Mouse (Mus musculus): ENCODE measurements at regions not wholly inside any gene's neighbourhood (a gene's known extent, or its start where the extent isn't known, plus 50 kb on each side); places are given as distances from the start of the nearest gene placed in this dataset.

DNA sequence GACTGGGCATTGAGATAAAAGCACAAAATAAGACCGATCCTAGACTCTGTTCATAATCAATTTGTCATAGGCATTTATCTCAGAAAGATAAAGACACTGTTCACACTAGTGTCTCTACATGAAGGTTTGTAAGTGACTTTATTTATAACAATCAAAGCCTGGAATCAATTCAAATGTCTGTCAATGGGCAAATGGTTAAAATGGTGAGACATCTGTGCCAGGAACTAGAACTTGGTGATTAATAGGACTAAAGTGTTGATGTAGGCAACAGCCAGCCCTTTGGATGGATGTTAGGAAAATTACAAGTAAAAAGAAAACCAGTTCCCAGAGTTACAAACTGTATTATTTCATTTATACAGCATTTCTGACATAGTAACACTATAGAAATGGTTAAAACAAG is 315.9 kb downstream of the Gm9195 start:
- Histone ChIP-seq H3K36me3 (ENCODE audit: control insufficient read depth, insufficient read depth, low read length) (no peaks in the 10 kb centered on the region), H3K9me3 (ENCODE audit: control insufficient read depth, low read length) (no peaks in the 10 kb centered on the region), H3K4me2 (ENCODE audit: low read length) (no peak overlapping the region), H3K9ac (ENCODE audit: low read depth, low read length) (no peak overlapping the region), H3K4me1 (ENCODE audit: control insufficient read depth, insufficient read depth, low read depth, low read length) (no peaks in the 10 kb centered on the region), H3K27me3 (replicated peaks; ENCODE audit: control insufficient read depth, insufficient read depth, low read length) (no peaks in the 10 kb centered on the region), H3K4me3 (ENCODE audit: low read length) (no peak overlapping the region), H3K27ac (ENCODE audit: low read depth, low read length) (no peak overlapping the region)
- ATAC-seq: no peak
- WGBS: 58% methylated on average over 1 of the region's 1 CpGs

DNA sequence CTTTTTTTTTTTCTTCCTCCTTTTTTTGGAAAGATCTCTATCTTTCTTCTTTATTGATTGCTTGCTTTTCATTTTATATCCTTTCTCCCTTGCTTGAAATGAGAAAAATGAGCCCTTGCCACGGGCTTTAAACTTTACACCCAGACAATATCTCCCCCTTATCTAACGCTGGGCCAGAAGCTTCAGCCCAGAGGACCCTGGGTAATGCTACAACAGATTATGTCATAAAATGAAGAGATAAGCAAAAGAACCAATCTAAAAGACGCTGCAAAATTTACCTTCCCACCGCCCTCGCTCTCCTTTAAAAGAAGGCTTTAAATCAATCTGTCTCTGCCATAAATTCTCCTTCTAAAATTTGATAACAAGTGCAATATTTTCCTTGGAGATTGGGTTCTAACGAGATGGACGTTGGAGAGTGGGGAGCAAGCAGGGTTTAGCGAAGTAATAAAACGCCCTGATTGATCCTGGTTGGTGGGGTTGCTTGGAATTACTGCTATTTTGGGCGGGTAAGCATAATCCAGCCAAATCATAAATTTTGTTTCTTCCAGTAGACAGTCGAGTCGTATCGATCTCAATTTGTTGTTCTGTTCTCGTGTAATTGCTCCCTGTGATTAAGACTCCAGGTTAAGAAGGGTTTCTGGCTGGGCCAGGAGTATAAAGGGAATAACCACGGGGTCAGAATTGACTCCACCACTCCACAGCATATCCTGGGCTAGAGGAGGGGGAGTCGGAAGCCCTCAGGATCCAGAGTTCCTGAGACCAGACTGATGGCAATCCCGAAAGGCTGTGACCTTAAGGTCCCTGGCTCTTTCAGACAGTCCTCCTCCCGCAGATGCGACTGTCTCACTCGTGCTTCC is 318.9 kb downstream of the Gm9195 start:
- Histone ChIP-seq H3K4me2 (ENCODE audit: low read length) (no peak overlapping the region), H3K4me1 (ENCODE audit: control insufficient read depth, insufficient read depth, low read depth, low read length) (no peaks in the 10 kb centered on the region), H3K4me3 (ENCODE audit: low read length) (no peak overlapping the region), H3K9ac (ENCODE audit: low read depth, low read length) (no peak overlapping the region), H3K9me3 (ENCODE audit: control insufficient read depth, low read length) (no peaks in the 10 kb centered on the region), H3K27ac (ENCODE audit: low read depth, low read length) (no peak overlapping the region), H3K27me3 (replicated peaks; ENCODE audit: control insufficient read depth, insufficient read depth, low read length) (no peaks in the 10 kb centered on the region), H3K36me3 (ENCODE audit: control insufficient read depth, insufficient read depth, low read length) (no peaks in the 10 kb centered on the region)
- no peak for ATAC-seq
- WGBS: 80% methylated on average over 20 of the region's 20 CpGs

DNA sequence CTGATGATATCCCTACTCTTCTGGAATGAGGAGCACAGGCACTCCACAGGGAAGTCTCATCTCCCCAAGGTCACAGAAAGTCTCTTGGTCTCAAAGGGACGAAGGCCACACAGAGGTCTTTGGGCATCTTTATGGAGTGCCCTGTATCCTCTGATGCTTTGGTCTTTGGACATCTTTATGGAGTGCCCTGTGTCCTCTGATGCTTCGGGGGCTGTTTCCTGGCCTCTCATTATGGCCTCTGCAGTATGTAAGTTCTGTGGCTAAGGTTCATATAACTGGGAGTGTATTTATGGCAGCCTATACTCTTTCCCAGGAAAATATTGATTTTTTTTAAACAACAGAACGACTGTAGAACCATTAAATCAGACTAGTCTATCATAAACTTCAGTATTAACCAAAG is 319.9 kb downstream of the Gm9195 start:
- no peaks in the 10 kb centered on the region for H3K27me3 ChIP-seq (replicated peaks; ENCODE audit: control insufficient read depth, insufficient read depth, low read length)
- no peaks in the 10 kb centered on the region for H3K36me3 ChIP-seq (ENCODE audit: control insufficient read depth, insufficient read depth, low read length)
- 78% methylated on average over 3 of the region's 3 CpGs for WGBS
- no peak overlapping the region for H3K27ac ChIP-seq (ENCODE audit: low read depth, low read length)
- H3K4me1 ChIP-seq (ENCODE audit: control insufficient read depth, insufficient read depth, low read depth, low read length): no peaks in the 10 kb centered on the region
- no peak for ATAC-seq
- H3K9me3 ChIP-seq (ENCODE audit: control insufficient read depth, low read length): no peaks in the 10 kb centered on the region
- no peak overlapping the region for H3K4me2 ChIP-seq (ENCODE audit: low read length)
- H3K9ac ChIP-seq (ENCODE audit: low read depth, low read length): no peak overlapping the region
- H3K4me3 ChIP-seq (ENCODE audit: low read length): no peak overlapping the region

DNA sequence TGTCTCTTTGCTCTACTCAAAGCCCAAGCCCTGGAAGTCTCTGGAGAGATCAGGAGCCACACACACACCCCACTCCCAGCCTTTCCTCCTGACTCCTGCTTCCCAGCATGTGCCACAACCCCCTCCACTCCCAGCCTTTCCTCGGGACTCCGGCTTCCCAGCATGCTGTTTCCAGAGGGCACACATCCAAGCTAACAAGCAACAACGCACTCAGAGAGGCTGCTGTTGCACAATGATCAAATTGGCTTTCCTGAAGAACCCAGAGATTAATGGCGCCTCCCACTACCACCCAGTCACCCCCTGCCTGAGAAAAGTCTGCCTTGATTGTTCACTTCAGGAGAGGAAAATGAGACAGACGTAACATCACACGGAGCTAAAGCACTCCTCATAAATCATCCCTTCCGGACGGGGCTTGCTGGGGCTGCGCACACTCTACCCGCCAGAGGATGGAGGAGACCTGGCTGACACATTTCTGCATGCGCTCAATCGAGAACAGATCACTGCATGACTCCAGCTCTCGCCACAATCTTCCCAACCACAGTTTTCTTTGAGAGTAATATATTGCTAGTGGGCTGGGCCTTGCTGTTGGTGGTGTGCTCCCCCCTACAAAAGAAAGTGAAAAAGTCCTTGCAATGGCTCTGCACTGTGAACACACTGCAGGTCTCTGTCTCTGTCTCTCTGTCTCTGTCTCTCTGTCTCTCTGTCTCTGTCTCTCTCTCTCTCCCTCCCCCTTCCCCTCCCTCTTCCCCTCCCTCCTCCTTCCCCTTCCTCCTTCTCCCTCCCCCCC is 332.9 kb downstream of the Gm9195 start:
- peak; percentile 92 for ATAC-seq
- H3K9ac ChIP-seq (ENCODE audit: low read depth, low read length): peak overlapping the region; percentile 43
- no peaks in the 10 kb centered on the region for H3K36me3 ChIP-seq (ENCODE audit: control insufficient read depth, insufficient read depth, low read length)
- peaks cover 6% of the 10 kb centered on the region for H3K4me1 ChIP-seq (ENCODE audit: control insufficient read depth, insufficient read depth, low read depth, low read length)
- no peak overlapping the region for H3K27ac ChIP-seq (ENCODE audit: low read depth, low read length)
- H3K4me3 ChIP-seq (ENCODE audit: low read length): peak overlapping the region; percentile 22
- H3K27me3 ChIP-seq (replicated peaks; ENCODE audit: control insufficient read depth, insufficient read depth, low read length): no peaks in the 10 kb centered on the region
- H3K4me2 ChIP-seq (ENCODE audit: low read length): peak overlapping the region; percentile 49
- WGBS: 21% methylated on average over 13 of the region's 13 CpGs
- H3K9me3 ChIP-seq (ENCODE audit: control insufficient read depth, low read length): no peaks in the 10 kb centered on the region

DNA sequence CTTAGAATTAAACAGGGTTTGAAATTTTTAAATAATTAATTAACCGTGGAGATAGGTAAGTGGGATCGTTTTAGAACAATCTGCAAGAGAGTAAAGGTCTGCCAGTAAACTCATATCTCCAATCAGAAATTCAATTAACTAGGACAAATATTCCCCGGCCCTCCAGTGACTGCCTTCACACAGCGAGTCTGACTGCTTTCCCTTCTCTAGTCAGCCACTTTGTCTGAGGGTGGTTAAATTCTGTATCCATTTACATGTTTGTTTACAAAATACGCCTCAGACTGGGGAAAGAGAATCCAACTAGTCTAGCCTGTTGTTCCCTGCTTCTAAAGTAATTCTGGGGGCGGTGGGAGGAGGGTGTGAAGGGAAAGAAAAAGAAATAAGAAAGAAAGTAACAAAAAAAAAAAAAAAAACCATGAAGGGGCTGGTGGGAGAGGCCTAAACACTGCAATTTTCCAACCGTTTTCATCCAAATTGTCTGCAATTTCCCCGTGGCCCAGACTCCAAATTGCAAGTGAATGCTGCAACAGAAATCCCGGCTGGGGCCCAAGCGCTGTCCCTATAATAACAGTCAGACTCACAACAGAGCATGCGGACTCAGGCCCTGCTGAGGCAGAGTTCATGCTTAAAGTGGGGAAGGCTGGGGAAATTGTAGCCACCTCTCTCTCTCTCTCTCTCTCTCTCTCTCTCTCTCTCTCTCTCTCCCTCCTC is 336.3 kb downstream of the Gm9195 start:
- 20% methylated on average over 11 of the region's 11 CpGs for WGBS
- no peak overlapping the region for H3K4me3 ChIP-seq (ENCODE audit: low read length)
- no peak overlapping the region for H3K27ac ChIP-seq (ENCODE audit: low read depth, low read length)
- 0 out of 2 replicates have a peak overlapping the region, but pooled peaks have one; percentile 21 for H3K4me2 ChIP-seq (ENCODE audit: low read length)
- H3K9me3 ChIP-seq (ENCODE audit: control insufficient read depth, low read length): no peaks in the 10 kb centered on the region
- H3K27me3 ChIP-seq (replicated peaks; ENCODE audit: control insufficient read depth, insufficient read depth, low read length): no peaks in the 10 kb centered on the region
- H3K4me1 ChIP-seq (ENCODE audit: control insufficient read depth, insufficient read depth, low read depth, low read length): peaks cover 10% of the 10 kb centered on the region
- no peak overlapping the region for H3K9ac ChIP-seq (ENCODE audit: low read depth, low read length)
- ATAC-seq: no peak
- H3K36me3 ChIP-seq (ENCODE audit: control insufficient read depth, insufficient read depth, low read length): no peaks in the 10 kb centered on the region

DNA sequence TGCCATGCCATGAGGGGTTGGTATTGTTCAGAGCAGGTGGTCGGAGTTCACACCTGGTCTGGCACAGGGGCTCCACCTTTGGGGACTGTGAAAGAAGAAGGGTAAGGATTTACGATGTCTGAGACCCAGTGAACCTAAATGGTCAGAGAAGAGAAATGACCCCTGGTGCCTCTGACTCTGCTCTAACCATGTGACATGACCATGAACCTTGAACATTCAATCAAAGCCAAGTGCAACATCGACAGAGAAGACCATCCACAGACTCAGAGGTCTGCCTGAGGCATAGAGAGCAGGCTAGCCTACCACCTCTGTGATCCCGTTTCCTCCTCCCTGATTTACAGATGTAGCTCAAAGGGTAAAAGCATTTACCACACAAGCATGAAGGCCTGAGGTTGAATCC is 340.0 kb downstream of the Gm9195 start:
- Histone ChIP-seq H3K36me3 (ENCODE audit: control insufficient read depth, insufficient read depth, low read length) (no peaks in the 10 kb centered on the region), H3K9ac (ENCODE audit: low read depth, low read length) (no peak overlapping the region), H3K27me3 (replicated peaks; ENCODE audit: control insufficient read depth, insufficient read depth, low read length) (no peaks in the 10 kb centered on the region), H3K4me1 (ENCODE audit: control insufficient read depth, insufficient read depth, low read depth, low read length) (peaks cover 11% of the 10 kb centered on the region), H3K4me2 (ENCODE audit: low read length) (no peak overlapping the region), H3K4me3 (ENCODE audit: low read length) (no peak overlapping the region), H3K9me3 (ENCODE audit: control insufficient read depth, low read length) (no peaks in the 10 kb centered on the region), H3K27ac (ENCODE audit: low read depth, low read length) (no peak overlapping the region)
- ATAC-seq: no peak
- 97% methylated on average over 4 of the region's 4 CpGs for WGBS

DNA sequence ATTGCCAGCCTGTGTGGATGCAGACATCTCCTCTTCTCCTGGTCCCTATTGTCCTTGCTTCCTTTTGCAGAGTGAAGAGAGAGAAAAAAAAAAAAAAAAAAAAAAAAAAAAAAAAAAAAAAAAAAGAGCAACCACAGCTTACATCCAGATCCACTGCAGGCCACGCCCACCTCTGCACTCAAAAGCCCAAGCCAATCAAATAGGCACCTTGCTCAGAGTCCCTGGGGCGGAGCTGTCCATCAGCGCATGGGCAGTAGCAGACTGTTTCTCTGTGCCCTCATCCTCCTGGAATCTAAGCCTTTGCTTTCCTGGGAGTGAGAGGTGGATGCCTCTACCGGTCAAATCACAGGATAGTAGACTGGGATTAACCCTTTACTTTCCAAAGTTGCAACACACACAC is 342.2 kb downstream of the Gm9195 start:
- Histone ChIP-seq H3K9me3 (ENCODE audit: control insufficient read depth, low read length) (no peaks in the 10 kb centered on the region), H3K4me2 (ENCODE audit: low read length) (no peak overlapping the region), H3K9ac (ENCODE audit: low read depth, low read length) (no peak overlapping the region), H3K36me3 (ENCODE audit: control insufficient read depth, insufficient read depth, low read length) (no peaks in the 10 kb centered on the region), H3K27me3 (replicated peaks; ENCODE audit: control insufficient read depth, insufficient read depth, low read length) (no peaks in the 10 kb centered on the region), H3K27ac (ENCODE audit: low read depth, low read length) (no peak overlapping the region), H3K4me1 (ENCODE audit: control insufficient read depth, insufficient read depth, low read depth, low read length) (peaks cover 11% of the 10 kb centered on the region), H3K4me3 (ENCODE audit: low read length) (no peak overlapping the region)
- ATAC-seq: peak; percentile 75
- 36% methylated on average over 4 of the region's 4 CpGs for WGBS

DNA sequence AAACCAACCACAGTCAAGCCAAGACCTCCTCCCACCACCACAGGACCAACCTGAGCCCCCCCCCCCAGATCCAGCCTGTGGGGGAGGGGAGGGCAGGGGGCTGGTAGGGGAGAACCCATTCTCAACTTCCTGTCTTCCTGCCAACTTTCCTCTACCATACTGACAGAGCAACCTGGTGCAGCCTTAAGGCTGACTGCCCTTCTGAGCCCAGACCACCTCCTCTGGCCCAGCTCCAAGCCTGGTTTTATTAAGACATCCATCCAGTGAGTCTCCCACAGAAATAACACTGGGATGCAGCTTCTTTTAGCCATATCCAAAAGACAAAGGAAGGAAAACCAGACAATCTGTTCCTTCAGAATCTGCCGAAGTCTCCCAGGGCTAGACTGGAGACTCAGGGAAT is 342.8 kb downstream of the Gm9195 start:
- no peaks in the 10 kb centered on the region for H3K27me3 ChIP-seq (replicated peaks; ENCODE audit: control insufficient read depth, insufficient read depth, low read length)
- no peak overlapping the region for H3K4me3 ChIP-seq (ENCODE audit: low read length)
- no peak overlapping the region for H3K4me2 ChIP-seq (ENCODE audit: low read length)
- no peaks in the 10 kb centered on the region for H3K9me3 ChIP-seq (ENCODE audit: control insufficient read depth, low read length)
- WGBS: 60% methylated on average over 1 of the region's 1 CpGs
- H3K36me3 ChIP-seq (ENCODE audit: control insufficient read depth, insufficient read depth, low read length): no peaks in the 10 kb centered on the region
- H3K27ac ChIP-seq (ENCODE audit: low read depth, low read length): no peak overlapping the region
- H3K9ac ChIP-seq (ENCODE audit: low read depth, low read length): no peak overlapping the region
- ATAC-seq: no peak
- peaks cover 11% of the 10 kb centered on the region for H3K4me1 ChIP-seq (ENCODE audit: control insufficient read depth, insufficient read depth, low read depth, low read length)

DNA sequence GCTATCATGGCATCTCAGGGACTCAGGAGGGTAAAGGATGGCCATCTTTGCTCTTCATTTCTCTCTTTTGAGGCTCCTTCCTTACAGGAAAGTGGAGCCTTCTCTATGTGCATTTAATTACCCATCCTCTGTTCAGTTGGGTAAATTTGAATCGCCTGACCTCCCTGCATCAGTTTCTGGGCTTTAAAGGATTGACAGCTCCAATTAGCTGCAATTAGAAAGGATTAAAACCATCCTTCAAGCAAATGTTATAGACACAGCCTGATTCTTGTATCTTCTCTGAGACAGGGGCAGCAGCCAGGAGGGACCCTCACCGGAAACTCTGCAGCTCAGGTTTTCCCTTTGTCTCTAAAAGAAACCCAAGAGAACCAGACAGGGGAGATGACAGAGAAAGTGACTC is 345.3 kb downstream of the Gm9195 start:
- Histone ChIP-seq H3K4me3 (ENCODE audit: low read length) (no peak overlapping the region), H3K36me3 (ENCODE audit: control insufficient read depth, insufficient read depth, low read length) (no peaks in the 10 kb centered on the region), H3K27me3 (replicated peaks; ENCODE audit: control insufficient read depth, insufficient read depth, low read length) (no peaks in the 10 kb centered on the region), H3K4me2 (ENCODE audit: low read length) (no peak overlapping the region), H3K27ac (ENCODE audit: low read depth, low read length) (no peak overlapping the region), H3K9ac (ENCODE audit: low read depth, low read length) (no peak overlapping the region), H3K9me3 (ENCODE audit: control insufficient read depth, low read length) (no peaks in the 10 kb centered on the region), H3K4me1 (ENCODE audit: control insufficient read depth, insufficient read depth, low read depth, low read length) (peaks cover 14% of the 10 kb centered on the region)
- 39% methylated on average over 2 of the region's 2 CpGs for WGBS
- no peak for ATAC-seq

Measured in hindbrain, embryonic 16.5 days (tissue).